Mouse (Mus musculus) forebrain, embryonic 16.5 days (tissue): ENCODE data around the gene Foxa3. TPM values are rescaled to one million over a fixed set of nuclear protein-coding genes. Genes with fewer than 3 reads are reported as not detected.

Experiments used
- ATAC-seq: fragments of 200-750 bp; cut with Nextera tagmentation; 2 replicates; pipeline ENCODE4 v1.8.0; 2017; ENCODE audit warnings: mild to moderate bottlenecking, moderate library complexity
- H3K27ac ChIP-seq: fragments of 300-500 bp; sonication (generic); 2 replicates; pipeline ENCODE4 v1.5.1; 2014; ENCODE audit warnings: low read length, control low read depth
- H3K27me3 ChIP-seq: fragments of 300-500 bp; sonication (generic); replicated peaks from 2 replicates; pipeline ENCODE4 v1.6.1; 2014; ENCODE audit warnings: low read length; ENCODE audit not compliant: control insufficient read depth, insufficient read depth
- H3K36me3 ChIP-seq: fragments of 300-500 bp; sonication (generic); 2 replicates; pipeline ENCODE4 v1.6.1; 2014; ENCODE audit not compliant: control insufficient read depth, insufficient read depth
- H3K4me1 ChIP-seq: fragments of 300-500 bp; sonication (generic); replicated peaks from 2 replicates; pipeline ENCODE4 v1.6.1; 2014; ENCODE audit warnings: low read length; ENCODE audit not compliant: control insufficient read depth, insufficient read depth
- H3K4me2 ChIP-seq: fragments of 300-500 bp; sonication (generic); 2 replicates; pipeline ENCODE4 v1.6.1; 2014; ENCODE audit warnings: mild to moderate bottlenecking, low read length, control low read depth
- H3K4me3 ChIP-seq: fragments of 300-500 bp; sonication (generic); replicated peaks from 2 replicates; pipeline ENCODE4 v1.5.1; 2014; ENCODE audit warnings: mild to moderate bottlenecking, low read length, control low read depth
- H3K9ac ChIP-seq: fragments of 300-500 bp; sonication (generic); replicated peaks from 2 replicates; pipeline ENCODE4 v1.6.1; 2014; ENCODE audit warnings: low read depth, low read length, control low read depth
- H3K9me3 ChIP-seq: fragments of 300-500 bp; sonication (generic); 2 replicates; pipeline ENCODE4 v1.6.1; 2016; ENCODE audit warnings: low read length; ENCODE audit not compliant: control insufficient read depth
- WGBS: fragments of 180-500 bp; shearing (Covaris S2); extraction: QIAGEN DNeasy Blood & Tissue Kit; methylation state at CpG from one replicate; pipeline ENCODE4 v1.1.7; 2014; 5-methylcytosine and 5-hydroxymethylcytosine counted together
- polyA plus RNA-seq: library from polyadenylated mRNA; unstranded; fragments of >200 nt; fragmentation: Nextera tagmentation; extraction: Ambion mirVana; gene quantifications from 2 replicates; pipeline ENCODE4 v1.2.1, GENCODE M21; 2015

Gene Foxa3
- polyA plus RNA-seq, 1 experiment from 2014 or later, result not detected

GRCm38 (mm10) chr7:19031641-19032040, 8.3 kb upstream of the Foxa3 start:
- 71% methylated on average over 4 of the region's 4 CpGs for WGBS
- peaks cover 32% of the 10 kb centered on the region for H3K36me3 ChIP-seq
- no peaks in the 10 kb centered on the region for H3K27me3 ChIP-seq
- H3K9me3 ChIP-seq, result no peaks in the 10 kb centered on the region
- no peak overlapping the region for H3K4me2 ChIP-seq
- ATAC-seq, result no peak
- H3K27ac ChIP-seq, result no peak overlapping the region
- H3K4me3 ChIP-seq, result no peak overlapping the region
- peaks cover 2% of the 10 kb centered on the region for H3K4me1 ChIP-seq
- H3K9ac ChIP-seq, result no peak overlapping the region

GRCm38 (mm10) chr7:19029084-19029653, 5.8 kb upstream of the Foxa3 start:
- H3K4me2 ChIP-seq, result no peak overlapping the region
- H3K27ac ChIP-seq, result no peak overlapping the region
- no peak overlapping the region for H3K9ac ChIP-seq
- 54% methylated on average over 6 of the region's 6 CpGs for WGBS
- H3K27me3 ChIP-seq, result no peaks in the 10 kb centered on the region
- H3K4me3 ChIP-seq, result no peak overlapping the region
- H3K9me3 ChIP-seq, result no peaks in the 10 kb centered on the region
- H3K36me3 ChIP-seq, result peaks cover 24% of the 10 kb centered on the region
- H3K4me1 ChIP-seq, result peaks cover 11% of the 10 kb centered on the region
- no peak; the same call in 1 of the 2 replicates for ATAC-seq

GRCm38 (mm10) chr7:19028067-19028466, 4.7 kb upstream of the Foxa3 start:
- Histone ChIP-seq H3K27me3 (peaks cover 7% of the 10 kb centered on the region), H3K27ac (no peak overlapping the region), H3K36me3 (peaks cover 19% of the 10 kb centered on the region), H3K9ac (no peak overlapping the region), H3K9me3 (no peaks in the 10 kb centered on the region), H3K4me1 (peaks cover 13% of the 10 kb centered on the region), H3K4me3 (no peak overlapping the region), H3K4me2 (no peak overlapping the region)
- ATAC-seq, result no peak

GRCm38 (mm10) chr7:19024581-19025255, 1.4 kb upstream of the Foxa3 start:
- peak overlapping the region; percentile 89 for H3K9ac ChIP-seq
- peaks cover 4% of the 10 kb centered on the region for H3K36me3 ChIP-seq
- 2% methylated on average over 31 of the region's 36 CpGs for WGBS
- peaks cover 34% of the 10 kb centered on the region for H3K27me3 ChIP-seq
- no peaks in the 10 kb centered on the region for H3K9me3 ChIP-seq
- no peak overlapping the region; the same call in 1 of the 2 replicates for H3K27ac ChIP-seq
- peak overlapping the region; percentile 80 for H3K4me2 ChIP-seq
- H3K4me3 ChIP-seq, result peak overlapping the region; percentile 79
- ATAC-seq, result peak; percentile 43
- H3K4me1 ChIP-seq, result peaks cover 13% of the 10 kb centered on the region

- peak within 1 kb of the TSS; percentile 89 for H3K9ac ChIP-seq
- WGBS, result under 1% methylated on average over 46 of the region's 50 CpGs
- H3K9me3 ChIP-seq, result no peaks in the 10 kb centered on the region
- peaks cover 13% of the 10 kb centered on the region for H3K4me1 ChIP-seq
- H3K27ac ChIP-seq, result no peak within 1 kb of the TSS; the same call in 1 of the 2 replicates
- peaks cover 34% of the 10 kb centered on the region for H3K27me3 ChIP-seq
- H3K4me2 ChIP-seq, result peak within 1 kb of the TSS; percentile 80
- no peaks in the 10 kb centered on the region for H3K36me3 ChIP-seq
- peak within 1 kb of the TSS; percentile 79 for H3K4me3 ChIP-seq
- peak; percentile 98 for ATAC-seq
Measured at GRCm38 (mm10) chr7:19024096-19024506, 763 bp upstream of the Foxa3 start, which contains the start of gene Sympk. TSS of gene Sympk (plus strand) at chr7:19024377.

- ATAC-seq, result no peak
- 58% methylated on average over 18 of the region's 18 CpGs for WGBS
Measured at GRCm38 (mm10) chr7:19022189-19022958, 964 bp downstream of the Foxa3 start.

GRCm38 (mm10) chr7:19021048-19021447, 2.3 kb downstream of the Foxa3 start:
- Histone ChIP-seq H3K4me1 (peaks cover 11% of the 10 kb centered on the region), H3K36me3 (no peaks in the 10 kb centered on the region), H3K4me2 (no peak overlapping the region), H3K9ac (no peak overlapping the region), H3K9me3 (no peaks in the 10 kb centered on the region), H3K27me3 (peaks cover 36% of the 10 kb centered on the region), H3K27ac (no peak overlapping the region), H3K4me3 (no peak overlapping the region)
- ATAC-seq, result no peak
- WGBS, result 24% methylated on average over 8 of the region's 8 CpGs

More at GRCm38 (mm10) chr7:19022189-19022958, 964 bp downstream of the Foxa3 start:
- H3K4me3 ChIP-seq, result no peak overlapping the region
- H3K27ac ChIP-seq, result no peak overlapping the region
- H3K36me3 ChIP-seq, result no peaks in the 10 kb centered on the region
- peaks cover 36% of the 10 kb centered on the region for H3K27me3 ChIP-seq
- H3K9me3 ChIP-seq, result no peaks in the 10 kb centered on the region
- peaks cover 13% of the 10 kb centered on the region for H3K4me1 ChIP-seq
- H3K9ac ChIP-seq, result no peak overlapping the region
- H3K4me2 ChIP-seq, result no peak overlapping the region

- 88% methylated on average over 7 of the region's 7 CpGs for WGBS
- no peaks in the 10 kb centered on the region for H3K9me3 ChIP-seq
Measured at GRCm38 (mm10) chr7:19017909-19018308, 5.4 kb downstream of the Foxa3 start.

GRCm38 (mm10) chr7:19016042-19016441, 7.3 kb downstream of the Foxa3 start:
- Histone ChIP-seq H3K9me3 (no peaks in the 10 kb centered on the region), H3K27me3 (peaks cover 8% of the 10 kb centered on the region; the same call in 1 of the 2 replicates), H3K4me2 (no peak overlapping the region), H3K36me3 (no peaks in the 10 kb centered on the region), H3K4me1 (peaks cover 7% of the 10 kb centered on the region; the same call in 1 of the 2 replicates), H3K27ac (no peak overlapping the region), H3K4me3 (no peak overlapping the region), H3K9ac (no peak overlapping the region)
- ATAC-seq, result no peak
- WGBS, result 86% methylated on average over 4 of the region's 4 CpGs

More at GRCm38 (mm10) chr7:19017909-19018308, 5.4 kb downstream of the Foxa3 start:
- no peak overlapping the region for H3K27ac ChIP-seq
- peaks cover 27% of the 10 kb centered on the region for H3K27me3 ChIP-seq
- H3K9ac ChIP-seq, result no peak overlapping the region
- no peak for ATAC-seq
- no peak overlapping the region for H3K4me3 ChIP-seq
- no peaks in the 10 kb centered on the region for H3K4me1 ChIP-seq
- H3K4me2 ChIP-seq, result no peak overlapping the region
- no peaks in the 10 kb centered on the region for H3K36me3 ChIP-seq
